12 mouse cellular contexts compared by ENCODE assay signal in genomic region chr13:117334125-117334524, GRCm38 (mm10).
DNase-seq lines count a peak whose midpoint lies in the region; ATAC-seq and TF ChIP-seq lines count a peak whose summit lies in the region.
"Had no signal": no experiment of that assay in that cellular context is flagged by ENCODE, and none has a peak within 500 bp of the region (broad histone marks: within the 10 kb centered on the region; RNA-seq: fewer than 3 reads in every experiment).

No protein-coding gene starts in this region.

- H3K27ac ChIP-seq in left cerebral cortex, adult 2 months = no peak overlapping the region
- H3K27ac ChIP-seq in ES-E14 (ENCODE audit: insufficient read depth, low read depth, low read length, poor library complexity, severe bottlenecking) = no peak overlapping the region
- H3K27ac ChIP-seq: embryonic facial prominence, embryonic 12.5 days; hindbrain, embryonic 10.5 days had no signal

- no peaks in the 10 kb centered on the region for H3K4me1 ChIP-seq in ES-E14 (ENCODE audit: control insufficient read depth in 2 of 2, insufficient read depth in 2 of 2, low read length in 2 of 2, poor library complexity in 1 of 2)
- H3K4me1 ChIP-seq: embryonic facial prominence, embryonic 12.5 days; hindbrain, embryonic 10.5 days had no signal

- peak; percentile 25 to 59 for DNase-seq in cerebellum, postnatal 10 days
- no peak for DNase-seq in cerebellum, postnatal 25 days
- no peak for DNase-seq in left cerebral cortex, adult 2 months (ENCODE audit: extremely low spot score in 1 of 2, low spot score in 2 of 2)
- no peak for DNase-seq in left cerebral cortex, postnatal 4 days
- no peak for DNase-seq in ES-E14 (ENCODE audit: low read depth, low spot score)
- DNase-seq in gastrocnemius, postnatal 25 days = no peak
- DNase-seq in spleen, postnatal 36 days (ENCODE audit: low spot score in 2 of 2) = no peak
- DNase-seq: adrenal gland, adult 8-10 months; layer of hippocampus, postnatal 36 days had no signal

- ATAC-seq in hematopoietic stem cell, adult 5-6 weeks (replicated peaks in 1 of 2; ENCODE audit: insufficient read depth in 1 of 2, low FRiP score in 2 of 2, low TSS enrichment in 1 of 2, low read depth in 1 of 2, poor library complexity in 2 of 2, severe bottlenecking in 2 of 2) = peak; percentile 32 to 71; a peak in 3 of 4 replicates

- H3K4me3 ChIP-seq in left cerebral cortex, adult 2 months = no peak overlapping the region
- H3K4me3 ChIP-seq in ES-E14 (ENCODE audit: insufficient read depth in 1 of 2, low read depth in 1 of 2, low read length in 2 of 2, poor library complexity in 1 of 2, severe bottlenecking in 1 of 2) = no peak overlapping the region
- H3K4me3 ChIP-seq: embryonic facial prominence, embryonic 12.5 days; hindbrain, embryonic 10.5 days had no signal

- intact Hi-C loops in left cerebral cortex, adult 2 months (cut with DNase I) = loop anchor here (10.0 kb wide), 2 partner anchors 221 to 891 kb away; no protein-coding TSS in a partner anchor
- intact Hi-C loops in left cerebral cortex, postnatal 4 days (cut with DNase I) = loop anchor here (1.0 kb wide), 1 partner anchor 1044 kb away; no protein-coding TSS in a partner anchor

- no peaks in the 10 kb centered on the region for H3K9me3 ChIP-seq in ES-E14 (ENCODE audit: control insufficient read depth, insufficient read depth, low read depth, low read length)
- H3K9me3 ChIP-seq: embryonic facial prominence, embryonic 12.5 days; hindbrain, embryonic 10.5 days had no signal

- in situ Hi-C loops in ES-E14 (cut with MboI; ENCODE audit: low sequenced_read_pairs in 2 of 2, unreplicated experiment in 2 of 2) = no loop called here

- peak; percentile 76 for TF ChIP-seq CTCF in left cerebral cortex, adult 2 months (IDR thresholded peaks at IDR 0.05)

- no peaks in the 10 kb centered on the region for H3K36me3 ChIP-seq in ES-E14 (ENCODE audit: control insufficient read depth, insufficient read depth, low read length, poor library complexity, severe bottlenecking)
- H3K36me3 ChIP-seq: embryonic facial prominence, embryonic 12.5 days; hindbrain, embryonic 10.5 days had no signal

- H3K9ac ChIP-seq in ES-E14 (ENCODE audit: insufficient read depth, low read depth, low read length, poor library complexity, severe bottlenecking) = no peak overlapping the region
- H3K9ac ChIP-seq: embryonic facial prominence, embryonic 12.5 days had no signal

TF ChIP-seq in ES-E14, 5 proteins besides CTCF, POLR2A, EP300 and RAD21:
- TF ChIP-seq ZC3H11A (IDR thresholded peaks at IDR 0.05; ENCODE audit: borderline replicate concordance, low read depth, low read length) (peak; percentile 36; the same call in 1 of the 2 replicates), HCFC1 (IDR thresholded peaks at IDR 0.05; ENCODE audit: borderline replicate concordance, insufficient read depth, low read length) (no peak), ZNF384 (IDR thresholded peaks at IDR 0.05; ENCODE audit: low read depth, low read length) (peak; percentile 91)
TF ChIP-seq in ES-E14: peak in this region for 2.

Comparison
In these comparisons a context has a peak if more than half of its experiments do, and no peak if none do; other contexts are left out.
1. DNase-seq: peak in cerebellum, postnatal 10 days (2 of 2); none in cerebellum, postnatal 25 days (0 of 2), left cerebral cortex, adult 2 months (0 of 2), left cerebral cortex, postnatal 4 days (single experiment), ES-E14 (single experiment), gastrocnemius, postnatal 25 days (single experiment) and spleen, postnatal 36 days (0 of 2).